18 mouse cellular contexts compared by ENCODE assay signal in genomic region chr17:75071749-75072148, GRCm38 (mm10).
DNase-seq lines count a peak whose midpoint lies in the region; ATAC-seq and TF ChIP-seq lines count a peak whose summit lies in the region.
"Had no signal": no experiment of that assay in that cellular context is flagged by ENCODE, and none has a peak within 500 bp of the region (broad histone marks: within the 10 kb centered on the region; RNA-seq: fewer than 3 reads in every experiment).

No protein-coding gene starts in this region.

- H3K79me2 ChIP-seq in heart, adult 2 months (replicated peaks; ENCODE audit: control insufficient read depth, insufficient read depth, low read length) = no peaks in the 10 kb centered on the region

- peak; percentile 65 to 74 for DNase-seq in cerebellum, postnatal 14 days
- no peak for DNase-seq in cerebellum, adult 11 months
- DNase-seq in heart, adult 2 months = peak in 1 of 2 experiments; percentile 75
- no peak for DNase-seq in lung, adult 2 months
- DNase-seq in gastrocnemius, postnatal 4 days (ENCODE audit: low spot score in 2 of 2) = no peak
- DNase-seq: adrenal gland, postnatal 36 days; kidney, adult 9 months; right cerebral cortex, adult 18-20 months; spleen, adult 18-20 months; thymus, postnatal 36 days had no signal

- no peak overlapping the region for H3K4me3 ChIP-seq in heart, adult 2 months
- H3K4me3 ChIP-seq in heart, embryonic 16.5 days (ENCODE audit: low read length) = no peak overlapping the region
- no peak overlapping the region for H3K4me3 ChIP-seq in liver, embryonic 16.5 days (ENCODE audit: low read depth, low read length)
- H3K4me3 ChIP-seq in forebrain, embryonic 16.5 days (replicated peaks; ENCODE audit: low read length) = no peak overlapping the region
- no peak overlapping the region for H3K4me3 ChIP-seq in lung, adult 2 months (replicated peaks; ENCODE audit: extremely low read depth, low read depth, low read length)
- H3K4me3 ChIP-seq: limb, embryonic 12.5 days; midbrain, embryonic 12.5 days had no signal

- peaks cover 9% of the 10 kb centered on the region for H3K36me3 ChIP-seq in heart, adult 2 months (ENCODE audit: control insufficient read depth, insufficient read depth, low read length)
- H3K36me3 ChIP-seq in heart, embryonic 16.5 days (ENCODE audit: control insufficient read depth, insufficient read depth) = no peaks in the 10 kb centered on the region
- no peaks in the 10 kb centered on the region for H3K36me3 ChIP-seq in liver, embryonic 16.5 days (ENCODE audit: control insufficient read depth, insufficient read depth)
- H3K36me3 ChIP-seq in forebrain, embryonic 16.5 days (ENCODE audit: control insufficient read depth, insufficient read depth) = no peaks in the 10 kb centered on the region
- H3K36me3 ChIP-seq: midbrain, embryonic 12.5 days had no signal

- H3K9me3 ChIP-seq in heart, embryonic 16.5 days (replicated peaks; ENCODE audit: control insufficient read depth, low read length) = no peaks in the 10 kb centered on the region
- no peaks in the 10 kb centered on the region for H3K9me3 ChIP-seq in liver, embryonic 16.5 days (replicated peaks; ENCODE audit: control insufficient read depth, low read length)
- H3K9me3 ChIP-seq in forebrain, embryonic 16.5 days (ENCODE audit: control insufficient read depth, low read length) = no peaks in the 10 kb centered on the region
- H3K9me3 ChIP-seq: limb, embryonic 12.5 days; midbrain, embryonic 12.5 days had no signal

- no peaks in the 10 kb centered on the region for H3K27me3 ChIP-seq in heart, adult 2 months (ENCODE audit: control insufficient read depth, insufficient read depth, low read length)
- H3K27me3 ChIP-seq in heart, embryonic 16.5 days (ENCODE audit: control insufficient read depth, insufficient read depth, low read length) = no peaks in the 10 kb centered on the region
- no peaks in the 10 kb centered on the region for H3K27me3 ChIP-seq in liver, embryonic 16.5 days (ENCODE audit: control insufficient read depth, insufficient read depth, low read depth, low read length)
- no peaks in the 10 kb centered on the region for H3K27me3 ChIP-seq in forebrain, embryonic 16.5 days (replicated peaks; ENCODE audit: control insufficient read depth, insufficient read depth, low read length)
- H3K27me3 ChIP-seq: CH12.LX; limb, embryonic 12.5 days had no signal

- 31% methylated on average over 2 of the region's 2 CpGs for WGBS in heart, adult 2 months
- WGBS in heart, embryonic 16.5 days = 22% methylated on average over 2 of the region's 2 CpGs
- 50% methylated on average over 2 of the region's 2 CpGs for WGBS in liver, embryonic 16.5 days (ENCODE audit: insufficient replicate concordance)
- whole genome bisulfite sequencing in forebrain, embryonic 16.5 days = 91% methylated on average over 2 of the region's 2 CpGs
- WGBS in lung, adult 2 months = 78% methylated on average over 2 of the region's 2 CpGs

- H3K27ac ChIP-seq in heart, adult 2 months = peak overlapping the region; percentile 77
- H3K27ac ChIP-seq in heart, embryonic 16.5 days (ENCODE audit: low read length) = peak overlapping the region; percentile 82
- H3K27ac ChIP-seq in liver, embryonic 16.5 days (ENCODE audit: low read length) = peak overlapping the region; percentile 41; the same call in 1 of the 2 replicates
- no peak overlapping the region for H3K27ac ChIP-seq in forebrain, embryonic 16.5 days (ENCODE audit: low read length)
- H3K27ac ChIP-seq: hindbrain, postnatal 0 days; limb, embryonic 12.5 days; midbrain, embryonic 12.5 days had no signal

- no peak for TF ChIP-seq POLR2A in heart, adult 2 months (IDR thresholded peaks at IDR 0.05; ENCODE audit: insufficient read depth, low read depth, low read length)
- no peak for TF ChIP-seq POLR2A in lung, adult 2 months (IDR thresholded peaks at IDR 0.05; ENCODE audit: borderline replicate concordance, extremely low read depth, low read depth, low read length)

- no peak overlapping the region for H3K9ac ChIP-seq in heart, adult 2 months (ENCODE audit: low read depth, low read length)
- no peak overlapping the region for H3K9ac ChIP-seq in heart, embryonic 16.5 days (ENCODE audit: low read length)
- H3K9ac ChIP-seq in liver, embryonic 16.5 days (ENCODE audit: low read depth, low read length) = no peak overlapping the region
- no peak overlapping the region for H3K9ac ChIP-seq in forebrain, embryonic 16.5 days (replicated peaks; ENCODE audit: low read depth, low read length)
- H3K9ac ChIP-seq: limb, embryonic 12.5 days; midbrain, embryonic 12.5 days had no signal

- TF ChIP-seq CTCF in heart, adult 2 months (IDR thresholded peaks at IDR 0.05) = no peak
- no peak for TF ChIP-seq CTCF in lung, adult 2 months (IDR thresholded peaks at IDR 0.05; ENCODE audit: insufficient read depth, low read length)

- H3K4me2 ChIP-seq in heart, embryonic 16.5 days (ENCODE audit: low read depth, low read length) = no peak overlapping the region
- H3K4me2 ChIP-seq in liver, embryonic 16.5 days (ENCODE audit: low read depth, low read length) = no peak overlapping the region
- H3K4me2 ChIP-seq in forebrain, embryonic 16.5 days (ENCODE audit: low read length) = no peak overlapping the region
- H3K4me2 ChIP-seq: limb, embryonic 12.5 days; midbrain, embryonic 12.5 days had no signal

- peaks cover 20% of the 10 kb centered on the region for H3K4me1 ChIP-seq in heart, adult 2 months (ENCODE audit: control insufficient read depth, insufficient read depth, low read length)
- peaks cover 45% of the 10 kb centered on the region for H3K4me1 ChIP-seq in heart, embryonic 16.5 days (ENCODE audit: control insufficient read depth, insufficient read depth, low read length)
- H3K4me1 ChIP-seq in liver, embryonic 16.5 days (ENCODE audit: control insufficient read depth, low read depth, low read length) = peaks cover 14% of the 10 kb centered on the region
- no peaks in the 10 kb centered on the region for H3K4me1 ChIP-seq in forebrain, embryonic 16.5 days (replicated peaks; ENCODE audit: control insufficient read depth, insufficient read depth, low read length)
- peaks cover 2% of the 10 kb centered on the region; the same call in 1 of the 2 replicates for H3K4me1 ChIP-seq in lung, adult 2 months (ENCODE audit: control insufficient read depth, insufficient read depth, low read length)

- no peak; the same call in 1 of the 2 replicates for ATAC-seq in heart, embryonic 16.5 days (replicated peaks; ENCODE audit: extremely low read depth, insufficient read depth, low FRiP score)
- peak; percentile 30; the same call in 1 of the 2 replicates for ATAC-seq in liver, embryonic 16.5 days (ENCODE audit: low read depth)
- ATAC-seq in forebrain, embryonic 16.5 days = no peak
- ATAC-seq: activated CD4-positive, CD25-positive, alpha-beta regulatory T cell, adult 4 months; hindbrain, postnatal 0 days had no signal

- TF ChIP-seq EP300 in heart, adult 2 months (IDR thresholded peaks at IDR 0.05; ENCODE audit: insufficient read depth, low read depth, low read length) = no peak; the same call in 1 of the 2 replicates

- intact Hi-C loops in heart, adult 2 months (cut with DNase I) = no loop called here

Comparison
In these comparisons a context has a peak if more than half of its experiments do, and no peak if none do; other contexts are left out.
1. DNase-seq: peak in cerebellum, postnatal 14 days (2 of 2); none in cerebellum, adult 11 months (single experiment), lung, adult 2 months (single experiment) and gastrocnemius, postnatal 4 days (0 of 2).